Mouse (Mus musculus) megakaryocyte, embryonic 14.5 days (primary cell): Measurements from ENCODE around the gene Adk.

Source experiments
- FLI1 ChIP-seq: IDR thresholded peaks from 2 replicates; pipeline ENCODE4 v1.6.1; 2012; ENCODE audit warnings: low read length, inconsistent platforms, mixed read lengths
- GATA1 ChIP-seq: IDR thresholded peaks from 3 replicates; pipeline ENCODE4 v1.6.1; 2012; ENCODE audit warnings: mixed read lengths, low read length, inconsistent platforms, borderline replicate concordance

DNA sequence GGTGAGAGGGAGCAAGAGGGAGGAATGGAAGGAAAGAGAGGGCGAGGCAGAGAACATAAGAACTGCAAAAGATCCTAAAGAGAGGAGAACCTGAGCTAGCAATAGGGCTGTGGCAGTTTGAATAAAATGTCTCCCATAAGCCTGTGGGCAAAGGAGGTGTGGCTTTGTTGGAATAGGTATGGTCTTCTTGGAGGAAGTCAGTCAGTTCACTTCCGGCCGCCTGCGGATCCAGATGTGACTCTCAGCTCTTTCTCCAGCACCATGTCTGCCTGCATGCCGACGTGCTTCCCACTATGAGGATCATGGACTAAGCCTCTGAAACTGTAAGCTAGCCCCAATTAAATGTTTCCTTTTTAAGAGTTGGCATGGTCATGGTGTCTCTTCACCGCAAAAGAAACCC, 428.9 kb downstream of the Adk start, which contains the start of gene Kat6b:
- no peak for TF ChIP-seq FLI1
- no peak for TF ChIP-seq GATA1
